Mouse (Mus musculus): Measurements from ENCODE around the gene Nfic.

Gene Nfic

DNA sequence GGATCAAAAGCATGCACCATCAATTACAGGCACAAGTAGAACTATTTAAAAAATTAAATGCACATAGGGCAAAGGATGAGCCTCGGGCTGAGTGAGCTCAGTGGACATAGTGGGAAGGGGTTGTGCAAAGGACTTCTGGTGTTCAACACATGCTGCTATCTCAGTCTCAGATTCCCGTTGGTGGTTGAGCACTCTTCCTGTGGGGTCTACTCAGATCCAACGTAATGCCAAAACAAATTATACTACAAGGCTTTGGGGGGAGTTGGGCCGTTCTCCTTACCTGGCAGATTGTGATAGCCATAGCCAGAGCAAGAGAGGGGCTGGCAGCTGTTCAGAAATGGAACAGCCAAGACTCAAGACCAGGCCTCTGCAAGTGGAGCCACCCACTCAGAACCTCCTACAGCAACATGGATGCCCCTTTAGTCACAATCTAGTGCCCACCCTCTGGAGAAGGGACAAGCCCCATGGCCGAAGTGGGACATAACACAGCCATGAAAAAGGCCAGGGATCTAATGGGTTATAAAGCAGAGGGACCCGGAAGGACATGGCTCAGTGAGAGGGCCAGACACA is 75.5 kb downstream of the Nfic start:
- DNase-seq = no peak

DNA sequence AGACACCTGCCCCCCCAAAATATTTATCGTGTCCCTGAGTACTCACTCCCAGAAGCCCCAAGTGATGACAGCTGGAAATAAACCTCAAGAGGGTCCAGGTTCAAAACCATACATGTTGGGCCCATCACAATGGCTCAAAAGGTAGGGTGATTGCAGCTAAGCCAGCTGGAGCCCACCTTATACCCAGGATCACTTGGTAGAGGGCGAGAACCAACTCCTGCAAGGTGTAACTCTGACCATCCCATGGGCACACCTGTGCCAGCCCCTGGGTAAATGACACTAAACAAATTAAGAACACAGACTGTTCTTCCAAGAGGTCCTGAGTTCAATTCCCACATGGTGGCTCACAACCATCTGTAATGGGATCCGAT is 76.3 kb downstream of the Nfic start:
- DNase-seq = no peak

DNA sequence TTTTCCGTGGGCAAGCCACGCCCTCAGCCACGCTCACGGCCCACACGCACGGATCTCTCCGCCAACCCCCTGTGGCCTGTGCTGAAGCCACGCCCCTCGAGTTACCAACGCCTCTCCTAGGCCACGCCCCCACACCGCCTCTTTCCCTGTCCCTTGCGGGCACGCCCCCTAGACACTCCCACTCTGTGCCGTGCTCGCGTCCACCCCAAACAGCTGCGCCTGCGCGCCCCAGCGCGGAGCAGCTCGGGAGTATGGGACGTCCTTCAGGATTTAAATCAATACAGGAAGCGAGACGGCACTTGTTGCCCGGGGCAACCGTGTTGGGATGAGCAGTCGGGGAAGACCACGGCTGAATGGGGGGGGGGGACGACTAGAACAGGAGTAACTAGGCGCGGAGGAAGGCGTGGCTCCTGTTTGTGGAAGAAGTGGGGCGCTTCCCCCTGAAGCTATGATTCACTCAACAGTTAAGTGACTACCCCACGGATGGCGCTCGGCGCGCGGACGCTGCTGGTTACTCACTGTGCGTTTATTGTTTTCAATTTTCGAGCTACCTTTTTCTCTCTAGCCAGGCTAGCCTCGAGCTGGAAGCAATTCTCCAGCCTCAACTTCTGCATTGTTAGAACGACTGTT is 76.8 kb downstream of the Nfic start:
- DNase-seq = peak; percentile 100

DNA sequence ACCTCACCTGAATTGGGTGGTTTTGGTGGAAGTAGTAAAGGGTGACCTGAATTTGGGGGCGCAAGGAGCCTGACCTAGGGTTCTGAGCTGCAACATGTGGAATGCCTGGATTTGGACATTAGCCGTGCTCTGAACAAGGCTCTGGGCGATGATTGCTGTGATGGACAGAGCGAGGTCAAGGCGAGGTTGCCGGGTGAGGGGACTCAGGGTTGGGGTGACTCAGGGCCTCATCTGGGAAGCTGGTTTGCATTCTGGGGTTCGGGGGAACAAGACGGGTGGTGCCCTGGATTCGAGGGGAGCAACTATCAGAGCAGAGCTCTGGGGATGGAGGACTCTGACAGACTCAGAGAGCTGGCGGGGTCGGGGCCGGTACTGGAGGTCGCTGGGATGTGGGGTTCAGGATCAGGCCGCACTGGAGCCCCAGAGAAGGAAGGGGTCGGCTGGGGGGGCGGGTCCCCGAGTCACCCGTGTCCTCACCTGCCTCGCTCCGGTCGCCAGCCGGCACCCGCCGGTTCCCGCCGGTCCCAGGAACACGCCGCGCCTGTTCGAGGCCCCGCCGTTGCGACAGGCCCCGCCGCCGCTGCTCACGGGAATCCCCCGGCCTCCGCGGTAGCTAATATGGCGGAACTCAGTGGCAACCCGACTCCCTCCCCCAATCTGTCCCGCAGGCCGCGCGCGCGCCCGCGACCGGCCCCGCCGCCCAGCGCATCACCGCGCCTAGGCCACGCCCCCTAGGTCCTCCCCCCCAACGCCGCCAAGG is 77.5 kb downstream of the Nfic start, which contains the start of gene Fzr1:
TSS of gene Fzr1 (minus strand) at position 724 of the 760 bp plus-strand sequence.
- DNase-seq = peak; percentile 54

DNA sequence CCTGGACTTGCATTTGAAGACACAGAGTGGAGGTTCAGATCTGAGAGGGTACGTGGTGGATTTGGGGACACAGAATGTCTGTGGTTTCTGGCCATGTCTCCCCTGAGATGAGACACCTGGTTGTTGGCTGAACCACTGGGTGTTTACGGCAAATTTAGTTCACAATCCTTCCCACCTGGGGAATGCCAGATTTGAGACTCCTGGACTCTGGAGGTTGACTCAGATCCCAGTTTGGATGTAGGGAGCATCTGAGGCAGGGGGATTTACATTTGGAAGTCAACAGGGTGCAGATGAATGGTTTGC is 78.1 kb downstream of the Nfic start:
- DNase-seq = no peak

DNA sequence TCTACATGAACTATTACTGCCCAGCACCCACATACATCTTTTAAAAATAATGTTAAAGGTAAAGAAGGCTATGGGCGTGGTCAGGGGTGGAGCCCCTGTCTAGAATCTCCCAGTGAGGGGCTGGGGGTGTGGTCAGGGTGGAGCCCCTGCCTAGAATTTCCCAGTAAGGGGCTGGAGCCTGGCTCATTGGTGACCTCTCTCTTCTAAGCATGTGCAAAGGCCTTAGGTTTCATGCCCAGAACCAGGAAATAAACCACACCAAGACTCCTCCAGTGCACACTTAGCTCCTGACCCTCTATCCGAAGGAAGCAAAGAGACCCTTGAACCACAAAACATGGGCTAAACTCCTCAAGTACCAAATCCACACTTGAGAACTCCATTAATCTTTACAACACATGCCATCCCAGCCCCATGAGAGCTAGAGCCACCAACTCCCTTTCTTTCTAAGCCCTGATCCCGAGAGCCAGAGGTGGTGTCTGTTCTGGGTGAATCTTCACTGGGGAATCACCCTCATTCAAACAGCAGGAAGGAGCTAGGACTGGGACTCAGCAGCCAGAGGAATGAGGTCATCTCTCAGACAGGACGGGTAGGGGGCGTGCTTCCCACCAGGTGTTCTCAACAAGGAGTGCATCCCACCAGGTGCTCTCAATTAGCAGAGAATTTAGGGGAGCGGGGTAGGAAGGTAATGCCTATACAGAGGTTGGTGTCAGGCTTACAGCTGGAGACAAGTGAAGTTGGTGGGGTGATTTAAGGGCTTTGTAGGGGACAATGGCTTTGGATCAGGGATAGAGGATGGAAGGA is 78.7 kb downstream of the Nfic start:
- no peak for DNase-seq

DNA sequence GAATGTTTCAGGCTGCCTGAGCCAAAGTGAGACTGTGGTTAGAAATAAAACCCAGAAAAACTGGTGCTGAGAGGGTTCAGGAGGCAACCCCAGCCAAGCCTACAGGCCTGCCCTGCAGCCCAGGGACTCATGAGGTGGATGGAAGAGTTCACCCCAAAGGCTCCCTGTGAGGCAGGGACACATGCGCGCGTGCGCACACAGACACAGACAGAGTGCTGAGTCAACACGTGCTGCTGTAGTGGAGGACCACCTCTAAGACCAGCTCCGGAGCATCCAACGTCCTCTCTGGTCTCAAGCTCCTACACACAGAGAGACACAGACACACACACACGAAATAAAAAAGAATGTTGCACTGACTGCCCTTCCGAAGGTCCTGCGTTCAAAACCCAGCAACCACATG is 80.1 kb downstream of the Nfic start:
- no peak for DNase-seq

DNA sequence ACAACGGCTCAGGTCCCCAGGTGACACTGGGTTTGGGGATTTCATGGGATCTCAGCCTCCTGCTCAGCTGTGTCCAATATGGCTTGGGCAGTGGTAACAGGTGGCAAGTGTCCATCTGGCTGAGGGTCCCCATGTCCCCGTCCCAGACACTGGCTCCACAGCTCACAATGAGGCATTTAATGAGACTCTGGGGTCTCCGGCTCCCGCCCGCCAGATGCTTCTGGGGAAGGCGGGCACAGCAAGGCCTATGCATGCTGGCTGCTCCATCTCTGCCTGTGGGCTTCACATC is 88.3 kb downstream of the Nfic start:
- no peak for DNase-seq

DNA sequence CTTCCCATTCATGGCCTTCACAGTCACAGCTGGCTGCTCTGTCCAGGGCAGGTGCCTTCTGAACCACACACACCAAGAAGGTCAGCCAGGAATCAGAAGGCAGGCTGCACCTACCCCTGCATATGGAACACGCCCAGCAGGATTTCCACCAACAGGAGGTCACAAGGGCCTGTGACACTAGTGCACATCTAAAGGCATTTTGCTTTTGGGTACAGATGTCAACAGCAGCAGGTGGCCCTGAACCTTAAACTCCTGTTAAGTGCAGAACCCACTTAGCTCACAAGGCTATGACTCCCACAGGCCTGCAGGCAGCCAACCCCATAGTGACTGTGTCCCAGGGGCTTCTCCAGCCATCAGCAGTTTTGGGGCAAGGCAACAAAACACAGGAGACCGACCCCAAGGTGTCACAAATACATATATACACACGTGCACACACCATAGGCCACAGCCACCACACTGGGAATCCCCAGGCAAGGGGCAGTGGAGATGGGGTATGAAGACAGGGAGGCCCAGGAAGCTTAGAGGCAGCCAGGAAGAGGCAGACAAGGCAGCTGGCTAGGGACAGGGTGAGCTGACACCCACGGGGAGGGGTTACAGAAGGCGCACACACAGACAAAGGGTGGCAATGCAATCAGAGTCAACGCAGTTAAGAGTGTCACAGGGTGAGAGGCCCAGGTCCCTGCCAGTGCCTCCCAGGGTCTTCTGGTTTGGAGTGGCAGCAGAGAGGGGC is 88.8 kb downstream of the Nfic start:
- no peak for DNase-seq

DNA sequence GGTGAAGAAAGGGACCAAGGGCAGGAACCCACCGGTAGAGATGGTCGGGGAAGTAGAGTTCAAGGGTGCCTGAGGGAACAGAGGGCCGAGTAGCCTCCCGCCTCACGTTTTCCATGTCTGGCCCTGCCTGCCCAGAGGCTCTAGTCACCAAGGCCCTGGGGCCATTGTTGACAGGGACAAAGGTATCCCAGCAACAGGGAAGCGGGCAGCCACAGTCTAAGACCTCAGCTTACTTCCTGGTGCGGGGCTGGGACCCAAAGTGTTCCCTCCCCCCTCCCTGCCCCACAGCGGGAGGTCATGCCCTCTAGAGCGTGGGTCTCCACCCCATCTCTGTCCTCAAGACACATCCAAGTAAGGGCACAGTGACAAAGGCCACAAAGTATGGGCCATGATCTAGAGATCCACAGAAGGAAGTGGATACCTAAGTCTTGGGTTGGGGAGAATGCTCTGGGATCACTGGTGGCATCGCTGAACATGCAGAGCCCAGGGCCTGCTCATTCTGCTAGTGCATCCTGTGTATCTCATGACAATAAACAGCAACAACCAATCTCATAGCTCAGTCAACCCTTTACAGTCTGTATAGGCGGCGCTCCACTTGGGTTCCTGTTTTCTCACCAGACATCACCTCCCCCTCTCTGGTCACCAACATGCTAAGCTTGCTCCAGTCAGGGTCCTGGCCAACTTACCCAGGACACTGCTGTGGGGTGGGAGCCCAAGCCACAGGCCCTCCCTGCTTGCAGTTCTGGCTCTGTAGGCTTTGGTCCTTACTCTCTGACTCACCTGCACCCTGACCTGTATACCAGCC is 89.6 kb downstream of the Nfic start, which contains the start of gene 4930404N11Rik:
TSS of gene 4930404N11Rik (minus strand) at position 145 of the 805 bp plus-strand sequence.
- no peak for DNase-seq

DNA sequence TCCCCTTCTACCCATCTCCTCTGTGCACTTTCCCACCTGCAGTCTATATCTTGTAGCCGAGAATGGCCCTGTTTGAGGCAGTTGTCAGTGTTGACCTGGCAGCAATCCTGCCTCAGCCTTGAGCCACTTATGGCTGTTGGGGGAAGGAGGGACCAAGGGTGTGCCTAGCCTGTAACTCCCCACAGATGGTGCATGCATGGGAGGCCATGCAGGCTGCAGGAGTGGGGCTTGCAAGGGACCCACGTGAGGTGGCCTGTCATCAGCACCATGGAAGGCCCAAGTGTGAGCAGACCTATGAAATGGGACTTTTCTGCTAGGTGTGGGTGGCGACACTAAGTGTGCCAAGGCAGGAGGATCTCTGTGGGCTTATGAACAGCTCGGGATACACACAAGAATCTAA is 90.4 kb downstream of the Nfic start:
- DNase-seq = no peak

DNA sequence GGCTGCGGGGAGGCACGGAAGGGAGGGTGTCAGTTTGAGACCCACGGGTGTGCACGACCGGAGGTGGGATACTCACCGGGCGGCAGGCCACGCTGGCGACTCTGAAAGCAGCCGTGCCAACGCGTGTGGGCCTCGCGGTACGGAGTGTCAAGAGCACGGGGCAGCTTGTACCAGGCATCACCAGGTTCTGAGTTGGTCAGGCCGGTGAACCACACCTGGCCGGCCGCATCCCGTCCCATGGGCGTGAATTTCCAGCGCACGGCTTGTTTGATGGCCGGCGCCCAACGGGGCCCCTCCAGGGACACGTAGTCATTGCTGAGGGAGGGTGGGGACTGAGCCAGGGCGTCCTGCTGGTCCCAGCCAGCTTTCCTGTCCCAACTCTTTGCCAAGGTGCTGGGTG is 90.8 kb downstream of the Nfic start:
- no peak for DNase-seq

DNA sequence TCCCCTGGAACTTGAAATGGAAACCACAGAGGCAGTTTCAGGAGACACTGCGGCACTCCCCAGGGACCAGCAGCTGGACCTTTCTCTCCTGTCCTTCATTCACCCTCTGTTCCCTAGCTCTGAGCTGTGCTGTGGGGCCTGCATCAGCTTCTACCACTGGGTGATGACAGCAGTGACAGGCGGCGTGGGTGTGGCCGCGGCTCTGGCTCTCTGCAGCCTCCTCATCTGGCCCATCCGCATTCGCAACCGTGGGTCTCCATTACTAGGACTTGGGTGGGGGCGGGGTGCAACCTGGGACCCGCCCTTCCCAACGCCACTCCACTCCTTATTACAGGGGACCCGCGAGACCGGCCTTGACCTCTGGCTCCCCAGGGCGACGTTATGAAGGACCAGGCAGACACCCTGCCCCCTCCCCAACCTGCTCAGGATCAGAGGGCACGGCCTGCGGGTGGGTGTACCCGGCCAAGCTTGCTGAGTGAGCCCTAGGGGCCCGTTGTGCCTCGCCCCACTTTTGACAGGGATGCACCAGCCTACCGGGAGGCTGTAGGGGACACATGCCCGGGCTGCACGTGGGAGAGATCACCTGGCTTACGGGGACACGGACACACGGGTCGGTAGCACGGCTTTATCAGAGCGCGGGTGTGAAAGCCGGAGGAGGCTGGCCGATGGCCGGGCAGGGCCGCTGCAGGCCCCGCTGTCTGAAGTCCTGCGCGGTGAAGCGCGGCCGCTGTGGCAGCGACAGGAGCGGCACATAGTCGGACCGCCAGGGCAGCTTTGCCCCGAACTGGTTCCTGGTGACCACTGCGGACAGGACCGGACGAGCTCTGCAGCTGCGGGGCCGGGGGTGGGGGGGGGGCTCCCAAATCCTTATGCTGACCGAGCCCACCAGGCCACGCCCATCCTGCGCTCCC is 91.7 kb downstream of the Nfic start:
- DNase-seq = no peak

DNA sequence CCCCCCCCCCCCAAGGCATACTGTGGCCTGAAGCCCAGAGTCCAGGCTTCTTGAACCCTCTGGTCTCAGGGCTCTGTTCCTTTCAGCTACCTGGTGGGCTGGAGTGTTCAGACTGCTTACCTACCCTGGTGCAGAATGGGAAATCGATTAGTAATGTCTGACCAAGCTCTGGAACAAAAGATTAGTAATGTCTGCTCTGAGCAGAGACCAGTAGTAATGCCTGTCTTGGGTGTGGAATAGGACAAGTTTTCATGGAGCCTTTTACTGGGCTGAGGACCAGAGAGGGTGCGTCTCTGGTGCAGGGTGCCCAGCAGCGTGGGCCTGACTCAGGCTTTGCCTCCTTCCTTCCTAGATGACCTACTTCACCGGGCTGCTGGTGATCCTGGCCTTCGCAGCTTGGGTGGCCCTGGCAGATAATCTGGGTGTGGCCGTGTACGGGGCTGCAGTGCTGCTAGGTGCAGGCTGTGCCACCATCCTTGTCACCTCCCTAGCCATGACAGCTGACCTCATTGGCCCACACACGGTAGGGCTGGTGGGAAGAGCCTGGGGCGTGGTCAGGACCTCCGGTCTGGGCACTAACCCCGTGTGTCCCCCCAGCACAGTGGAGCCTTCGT is 93.0 kb downstream of the Nfic start:
- DNase-seq = no peak

DNA sequence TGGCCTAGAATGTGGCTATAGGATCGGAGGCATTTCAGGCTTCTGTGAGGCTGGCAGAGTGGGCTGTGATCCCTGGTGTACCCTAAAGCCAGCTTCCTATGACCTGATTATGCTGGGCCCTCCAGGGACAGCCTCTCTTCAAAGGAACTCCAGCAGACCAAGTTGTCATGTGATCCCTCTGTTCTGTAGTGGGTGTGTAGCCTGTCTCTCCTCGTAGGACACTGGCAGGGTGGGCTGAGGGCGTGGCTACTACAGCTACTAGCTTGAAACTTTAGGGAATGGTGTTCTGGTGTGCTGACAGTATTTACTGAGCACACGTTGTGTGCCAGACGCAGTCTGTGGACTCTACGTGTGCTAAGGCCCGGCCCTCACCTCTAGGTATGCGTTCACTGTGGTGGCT is 94.7 kb downstream of the Nfic start:
- no peak for DNase-seq

DNA sequence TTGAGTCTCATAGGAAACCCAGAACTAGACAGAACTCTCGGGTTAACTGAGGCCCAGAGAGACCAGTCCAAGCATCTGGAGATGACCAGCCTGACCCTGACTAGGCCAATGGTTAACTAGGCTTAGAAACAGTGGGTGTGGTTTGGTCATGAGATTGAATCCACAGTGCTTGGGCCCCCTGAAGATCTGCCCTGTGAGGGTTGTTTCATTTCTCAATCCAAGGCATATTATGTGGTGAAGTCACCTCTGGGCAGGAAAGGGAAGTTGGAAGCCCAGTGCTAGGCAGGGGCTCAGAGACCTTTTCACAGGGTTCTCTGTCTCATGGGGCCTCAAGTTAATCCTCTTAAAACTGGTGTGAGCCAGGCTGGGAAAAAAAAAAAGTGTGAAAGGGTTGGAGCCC is 96.6 kb downstream of the Nfic start:
- peak; percentile 74 for DNase-seq

DNA sequence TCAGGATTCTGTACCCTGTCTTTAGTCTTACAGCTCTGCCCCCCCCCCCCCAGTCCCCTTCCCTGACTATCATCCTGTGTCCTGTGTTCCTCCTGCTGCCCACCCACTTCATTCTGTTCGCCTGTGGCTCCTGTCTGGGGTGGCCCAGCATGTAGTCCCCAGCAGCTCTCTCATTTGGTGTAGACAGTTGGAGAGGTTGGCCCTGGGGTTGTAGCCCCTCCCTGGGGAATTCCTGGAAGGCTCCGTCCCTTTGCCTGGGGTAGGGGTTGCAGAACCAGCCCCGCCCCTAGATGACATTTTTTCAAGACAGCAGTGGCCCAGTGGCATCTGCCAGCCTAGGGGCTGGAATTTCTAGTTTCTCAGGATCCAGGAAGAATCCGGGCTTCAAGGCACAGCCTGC is 97.2 kb downstream of the Nfic start:
- DNase-seq = no peak

DNA sequence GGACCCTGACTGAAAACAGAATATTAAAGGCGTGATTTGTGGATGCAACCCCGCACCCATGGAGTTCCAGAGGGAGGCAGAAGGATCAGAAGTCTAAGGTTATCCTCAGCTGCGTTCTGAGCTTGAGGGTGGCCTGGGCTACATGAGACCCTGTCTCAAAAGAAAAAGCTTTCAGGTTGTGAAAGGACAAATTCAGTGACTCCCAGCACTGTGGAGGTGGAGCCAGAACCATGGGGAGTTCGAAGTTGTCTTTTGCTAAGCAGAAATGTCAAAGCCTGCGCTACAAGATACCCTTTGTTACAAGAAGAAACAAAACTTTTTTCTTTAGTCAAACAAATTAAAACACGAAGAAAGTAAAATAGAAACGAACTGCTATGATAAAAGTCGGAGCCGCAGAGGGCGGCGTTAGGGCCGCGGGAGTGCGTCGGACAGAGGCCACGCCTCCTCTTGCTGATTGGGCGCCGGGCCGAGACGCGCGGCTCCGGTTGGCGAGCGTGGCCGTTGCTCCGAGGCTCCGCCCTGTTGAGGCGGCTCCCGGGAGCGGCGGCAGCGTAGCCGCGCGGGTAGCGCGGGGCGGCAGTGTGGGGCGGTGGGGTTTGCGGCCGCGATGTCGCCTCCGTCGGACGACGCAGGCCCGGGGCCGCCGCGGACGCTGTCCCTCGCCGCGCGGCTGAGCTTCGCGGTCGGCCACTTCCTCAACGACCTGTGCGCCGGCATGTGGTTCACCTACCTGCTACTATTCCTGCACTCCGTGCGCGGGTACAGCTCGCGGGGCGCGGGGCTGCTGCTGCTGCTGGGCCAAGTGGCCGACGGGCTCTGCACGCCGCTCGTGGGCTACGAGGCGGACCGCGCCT is 98.2 kb downstream of the Nfic start, which contains the start of gene Mfsd12:
TSS of gene Mfsd12 (plus strand) at position 501 of the 854 bp plus-strand sequence.
- peak; percentile 89 for DNase-seq

DNA sequence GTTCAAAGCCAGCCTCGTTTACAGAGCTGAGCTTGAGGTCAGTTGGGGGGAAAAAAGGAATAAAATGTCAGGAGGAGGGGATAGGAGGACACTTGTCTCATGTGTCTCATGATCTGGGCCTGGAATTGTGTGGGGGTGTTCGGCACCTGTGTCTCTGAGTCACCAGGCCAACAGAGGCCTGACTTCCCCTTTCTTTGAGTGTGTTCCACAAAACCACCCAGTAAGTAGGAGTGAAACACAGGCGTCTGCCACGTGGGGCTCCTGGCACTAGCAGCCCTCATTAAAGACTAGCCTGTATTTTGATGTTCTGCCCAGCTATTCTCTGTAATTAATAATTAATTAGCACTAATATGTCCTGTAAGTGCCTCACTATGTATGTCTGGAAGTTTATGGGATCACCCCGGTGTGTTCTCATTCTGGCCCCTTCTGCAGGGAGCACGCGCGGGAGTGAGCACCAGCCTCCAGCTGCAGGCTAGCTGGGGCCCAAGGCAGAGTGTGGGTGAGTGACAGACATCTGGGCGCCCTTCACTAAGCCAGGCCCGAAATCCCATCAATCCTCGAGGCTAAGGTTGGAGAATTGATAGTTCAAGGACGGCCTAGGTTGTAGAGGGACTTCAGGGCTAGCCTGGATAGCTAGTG is 99.0 kb downstream of the Nfic start:
- peak; percentile 63 for DNase-seq
